Comparison of ENCODE assay signal across 26 mouse cellular contexts in the genomic region with DNA sequence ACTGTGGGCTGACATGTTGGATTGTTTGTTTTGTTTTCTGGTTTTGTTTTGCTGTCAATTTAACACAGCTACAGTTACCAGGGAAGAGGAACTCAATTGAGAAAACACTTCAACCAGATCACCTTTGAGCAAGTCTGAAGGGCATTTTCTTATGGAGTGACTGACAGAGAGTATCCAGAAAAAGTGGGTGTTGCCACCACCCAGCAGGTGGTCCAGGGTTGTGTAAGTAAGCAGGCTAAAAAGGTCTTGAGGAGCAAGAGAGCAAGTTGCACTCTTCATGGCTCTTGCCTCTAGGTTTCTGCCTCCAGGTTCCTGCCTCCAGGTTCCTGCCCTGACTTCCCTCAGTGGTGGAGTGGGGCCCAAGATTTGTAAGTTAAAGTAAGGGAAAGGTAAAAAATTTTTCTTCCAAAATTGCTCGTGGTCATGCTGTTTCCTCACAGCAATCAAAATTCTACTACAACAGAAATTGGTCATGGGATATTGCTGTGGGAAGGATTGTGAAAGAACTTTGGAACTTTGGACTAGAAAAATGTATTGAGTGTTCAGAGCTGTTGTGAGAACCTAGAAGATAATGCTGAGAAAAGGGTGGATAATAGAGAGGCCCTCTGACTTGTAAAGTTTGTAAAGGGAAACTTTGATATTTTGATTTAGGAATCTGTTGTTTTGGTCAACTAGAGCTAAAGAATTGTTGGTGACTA.
A peak's percentile ranks its signal among the peaks of the same experiment; 100 is the strongest.
DNase-seq lines count a peak whose midpoint lies in the region; ATAC-seq and TF ChIP-seq lines count a peak whose summit lies in the region.
"Had no signal": no experiment of that assay in that cellular context is flagged by ENCODE, and none has a peak within 500 bp of the region (broad histone marks: within the 10 kb centered on the region; RNA-seq: fewer than 3 reads in every experiment).

No protein-coding gene starts in this region.

- DNase-seq in liver, adult 2 months (ENCODE audit: extremely low read depth, low read depth, low spot score): peak; percentile 10
- DNase-seq in liver (no peak), adipocyte (ENCODE audit: low spot score) (peak; percentile 83)
- DNase-seq in right cerebral cortex, postnatal 14 days: no peak
- no peak for DNase-seq in urinary bladder, postnatal 36 days (ENCODE audit: low spot score in 2 of 2)
- no peak for DNase-seq in heart, adult 18-20 months
- DNase-seq: adrenal gland, adult 2 months; adrenal gland, postnatal 14 days; cerebellum, adult 11 months; cerebellum, adult 8-10 months; cerebellum, postnatal 36 days; gastrocnemius, postnatal 10 days; gastrocnemius, postnatal 36 days; heart, postnatal 36 days had no signal

- H3K27me3 ChIP-seq in liver, adult 2 months (ENCODE audit: control insufficient read depth, insufficient read depth, low read length): no peaks in the 10 kb centered on the region
- H3K27me3 ChIP-seq in intestine, embryonic 16.5 days (replicated peaks; ENCODE audit: control insufficient read depth, insufficient read depth, low read length): no peaks in the 10 kb centered on the region
- H3K27me3 ChIP-seq: embryonic facial prominence, embryonic 13.5 days; forebrain, embryonic 13.5 days had no signal

- H3K4me3 ChIP-seq in liver, adult 2 months (ENCODE audit: insufficient read depth, low read depth, low read length): no peak overlapping the region
- no peak overlapping the region for H3K4me3 ChIP-seq in intestine, embryonic 16.5 days (ENCODE audit: low read length)
- H3K4me3 ChIP-seq: embryonic facial prominence, embryonic 10.5 days; embryonic facial prominence, embryonic 13.5 days; erythroblast, embryonic 14.5 days; forebrain, embryonic 10.5 days; forebrain, embryonic 13.5 days; hindbrain, embryonic 10.5 days; hindbrain, embryonic 13.5 days had no signal

- TF ChIP-seq POLR2A in liver, adult 2 months (IDR thresholded peaks at IDR 0.05; ENCODE audit: extremely low read depth, insufficient read depth, low read length): no peak

- no peak overlapping the region for H3K27ac ChIP-seq in liver, adult 2 months (replicated peaks; ENCODE audit: insufficient read depth, low read depth, low read length)
- H3K27ac ChIP-seq in intestine, embryonic 16.5 days (ENCODE audit: low read length): 0 out of 2 replicates have a peak overlapping the region, but pooled peaks have one; percentile 23
- H3K27ac ChIP-seq: embryonic facial prominence, embryonic 10.5 days; embryonic facial prominence, embryonic 13.5 days; forebrain, embryonic 10.5 days; forebrain, embryonic 13.5 days; hindbrain, embryonic 10.5 days; hindbrain, embryonic 13.5 days had no signal

- no peaks in the 10 kb centered on the region for H3K79me2 ChIP-seq in liver, adult 2 months (ENCODE audit: control insufficient read depth, insufficient read depth, low read length)

- H3K4me1 ChIP-seq in liver, adult 2 months (ENCODE audit: control insufficient read depth, insufficient read depth, low read length): no peaks in the 10 kb centered on the region
- no peaks in the 10 kb centered on the region for H3K4me1 ChIP-seq in intestine, embryonic 16.5 days (ENCODE audit: control insufficient read depth, insufficient read depth, low read length)
- H3K4me1 ChIP-seq: embryonic facial prominence, embryonic 13.5 days; hindbrain, embryonic 13.5 days had no signal

- WGBS in liver, adult 2 months: 20% methylated on average over 1 of the region's 1 CpGs
- 62% methylated on average over 1 of the region's 1 CpGs for WGBS in intestine, embryonic 16.5 days

- no peak overlapping the region for H3K4me2 ChIP-seq in intestine, embryonic 16.5 days (ENCODE audit: low read depth, low read length)
- H3K4me2 ChIP-seq: embryonic facial prominence, embryonic 13.5 days; forebrain, embryonic 13.5 days; heart, embryonic 11.5 days; hindbrain, embryonic 13.5 days had no signal

- H3K9me3 ChIP-seq in intestine, embryonic 16.5 days (ENCODE audit: control insufficient read depth, low read length): no peaks in the 10 kb centered on the region
- H3K9me3 ChIP-seq: embryonic facial prominence, embryonic 10.5 days; embryonic facial prominence, embryonic 13.5 days; forebrain, embryonic 13.5 days; hindbrain, embryonic 13.5 days had no signal

- TF ChIP-seq CTCF in liver, adult 2 months (IDR thresholded peaks at IDR 0.05; ENCODE audit: low read depth, low read length): no peak

- ATAC-seq in intestine, embryonic 16.5 days: peak; percentile 84
- ATAC-seq: forebrain, embryonic 13.5 days; forebrain, embryonic 16.5 days; hindbrain, embryonic 16.5 days had no signal

- no peaks in the 10 kb centered on the region for H3K36me3 ChIP-seq in liver, adult 2 months (ENCODE audit: control insufficient read depth, insufficient read depth, low read length)
- no peaks in the 10 kb centered on the region for H3K36me3 ChIP-seq in intestine, embryonic 16.5 days (ENCODE audit: control insufficient read depth, insufficient read depth, low read length)
- H3K36me3 ChIP-seq: embryonic facial prominence, embryonic 10.5 days; embryonic facial prominence, embryonic 13.5 days; forebrain, embryonic 10.5 days; G1E; hindbrain, embryonic 10.5 days; hindbrain, embryonic 13.5 days had no signal

- H3K9ac ChIP-seq in liver, adult 2 months (ENCODE audit: low read depth, low read length): no peak overlapping the region
- H3K9ac ChIP-seq in intestine, embryonic 16.5 days (ENCODE audit: low read depth, low read length): no peak overlapping the region
- H3K9ac ChIP-seq: embryonic facial prominence, embryonic 13.5 days; forebrain, embryonic 13.5 days; hindbrain, embryonic 13.5 days had no signal

Comparison
In these comparisons a context has a peak if more than half of its experiments do, and no peak if none do; other contexts are left out.
1. DNase-seq: peak in liver, adult 2 months (single experiment) and adipocyte (single experiment); none in liver (single experiment), right cerebral cortex, postnatal 14 days (single experiment), urinary bladder, postnatal 36 days (0 of 2) and heart, adult 18-20 months (0 of 2).